Mouse (Mus musculus) erythroblast, embryonic 14.5 days (primary cell): ENCODE results near the gene Hsfy2. TPM values are rescaled to one million over a fixed set of nuclear protein-coding genes. Genes with fewer than 3 reads are reported as not detected.

ENCODE experiments used
- H3K27me3 ChIP-seq: 2 replicates; pipeline ENCODE4 v1.6.1; 2012; ENCODE audit warnings: inconsistent platforms; ENCODE audit not compliant: control insufficient read depth
- H3K36me3 ChIP-seq: 2 replicates; pipeline ENCODE4 v1.6.1; 2012; ENCODE audit warnings: mild to moderate bottlenecking, inconsistent platforms; ENCODE audit not compliant: control insufficient read depth
- H3K4me1 ChIP-seq: 2 replicates; pipeline ENCODE4 v1.6.1; 2012; ENCODE audit warnings: inconsistent platforms; ENCODE audit not compliant: control insufficient read depth
- H3K4me3 ChIP-seq: replicated peaks from 2 replicates; pipeline ENCODE3; 2012; ENCODE audit warnings: moderate library complexity, mild to moderate bottlenecking, inconsistent platforms
- H3K9me3 ChIP-seq: 2 replicates; pipeline ENCODE4 v1.6.1; 2012; ENCODE audit warnings: low read length, inconsistent platforms, mixed read lengths; ENCODE audit not compliant: control insufficient read depth
- GATA1 ChIP-seq: IDR thresholded peaks from 2 replicates; pipeline ENCODE4 v1.6.1; 2012; ENCODE audit warnings: low read length, inconsistent platforms, mixed read lengths
- TAL1 ChIP-seq: IDR thresholded peaks from 3 replicates; pipeline ENCODE4 v1.6.1; 2012; ENCODE audit warnings: low read length, inconsistent platforms, mixed read lengths
- polyA plus RNA-seq: library from polyadenylated mRNA; stranded (reverse); fragments of >175 nt; gene quantifications from 2 replicates; pipeline ENCODE4 v1.2.3, GENCODE M21; 2012

Hsfy2 gene
- polyA plus RNA-seq: not detected in 2 replicates

DNA sequence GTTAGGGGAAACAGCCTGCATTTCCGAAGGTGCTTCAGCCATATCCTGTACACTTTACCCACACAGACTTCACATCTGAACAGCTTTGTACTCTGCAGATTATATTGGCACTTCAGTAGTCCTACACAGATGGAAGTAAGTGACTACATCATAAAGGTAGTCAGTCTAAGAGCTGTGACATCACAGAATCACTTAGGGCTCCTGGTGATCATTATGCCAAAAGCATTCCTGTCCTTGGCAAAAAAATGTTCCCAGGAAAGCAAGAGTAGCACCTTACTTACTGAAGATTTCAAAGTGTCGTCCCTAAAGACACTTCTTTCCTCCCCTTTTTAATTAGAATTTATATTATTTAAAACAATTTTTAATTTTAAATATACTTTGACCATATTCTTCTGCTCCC is at the start of gene Hsfy2:
Gene Hsfy2, minus strand, starts transcription at position 101 of the 400 bp plus-strand sequence.
- H3K4me3 ChIP-seq: no peak within 1 kb of the TSS
- H3K9me3 ChIP-seq: peaks cover 3% of the 10 kb centered on the region; the same call in 1 of the 2 replicates
- H3K36me3 ChIP-seq: no peaks in the 10 kb centered on the region
- TF ChIP-seq TAL1: no peak
- TF ChIP-seq GATA1: no peak
- no peaks in the 10 kb centered on the region for H3K27me3 ChIP-seq
- H3K4me1 ChIP-seq: no peaks in the 10 kb centered on the region

DNA sequence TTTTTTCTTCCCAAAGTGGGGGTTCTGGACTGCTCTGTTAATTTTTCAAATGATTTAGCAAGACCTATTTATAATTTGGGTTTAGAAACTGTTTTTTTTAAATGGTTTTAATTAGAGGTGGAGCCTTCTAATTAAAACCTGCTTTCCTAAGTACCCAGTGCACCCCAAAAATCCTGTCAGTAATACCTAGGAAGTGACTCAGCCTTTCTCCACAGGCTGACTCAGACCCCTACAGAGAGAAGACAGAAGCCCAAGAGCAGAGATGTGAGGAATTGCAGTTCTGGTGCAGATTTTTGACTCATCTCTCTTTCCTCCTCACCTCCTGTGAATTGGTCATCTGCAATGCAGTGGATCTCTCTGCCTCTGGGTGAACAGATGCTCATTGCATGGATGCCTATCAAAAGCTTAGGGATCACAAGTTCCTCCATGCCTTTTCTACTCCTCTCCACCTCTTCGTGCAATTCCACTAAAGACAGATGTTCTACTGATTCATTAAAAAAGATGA is 47.9 kb upstream of the Hsfy2 start:
- Histone ChIP-seq H3K27me3 (no peaks in the 10 kb centered on the region), H3K9me3 (no peaks in the 10 kb centered on the region), H3K36me3 (no peaks in the 10 kb centered on the region), H3K4me1 (no peaks in the 10 kb centered on the region), H3K4me3 (no peak overlapping the region)
- no peak for TF ChIP-seq TAL1
- TF ChIP-seq GATA1: no peak

GRCm38 (mm10) chr1:56684512-56684911 is 47.3 kb upstream of the Hsfy2 start:
- Histone ChIP-seq H3K27me3 (no peaks in the 10 kb centered on the region), H3K4me3 (no peak overlapping the region), H3K4me1 (no peaks in the 10 kb centered on the region), H3K9me3 (no peaks in the 10 kb centered on the region), H3K36me3 (no peaks in the 10 kb centered on the region)
- TF ChIP-seq GATA1: no peak
- TF ChIP-seq TAL1: no peak

- Histone ChIP-seq H3K27me3 (no peaks in the 10 kb centered on the region), H3K9me3 (no peaks in the 10 kb centered on the region), H3K4me1 (no peaks in the 10 kb centered on the region), H3K4me3 (no peak overlapping the region), H3K36me3 (no peaks in the 10 kb centered on the region)
- TF ChIP-seq TAL1 (no peak), GATA1 (no peak)
Observed at GRCm38 (mm10) chr1:56681258-56681657, 44.0 kb upstream of the Hsfy2 start.

DNA sequence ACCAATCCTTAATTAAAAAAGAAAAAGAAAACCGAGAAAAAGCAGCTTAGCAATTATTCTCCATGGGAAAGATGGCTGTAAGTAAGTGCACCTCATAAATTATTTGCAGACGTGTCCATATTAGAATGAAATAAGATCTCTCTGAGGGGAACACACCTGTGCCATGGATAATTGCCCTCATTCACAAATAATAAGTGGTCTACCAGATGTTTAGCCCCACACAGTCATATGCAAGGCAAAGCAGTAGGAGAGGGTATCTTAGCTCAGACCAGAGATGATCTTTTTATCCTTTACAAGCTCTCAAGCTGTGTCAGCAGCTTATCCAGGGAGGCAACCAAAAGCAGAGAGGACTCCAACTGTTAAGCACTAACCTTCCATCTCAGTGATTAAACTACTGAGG is 38.0 kb upstream of the Hsfy2 start:
- TF ChIP-seq GATA1 (no peak), TAL1 (no peak)
- Histone ChIP-seq H3K9me3 (0 out of 2 replicates have a peak, but pooled peaks cover 5% of the 10 kb centered on the region), H3K4me1 (no peaks in the 10 kb centered on the region), H3K36me3 (no peaks in the 10 kb centered on the region), H3K27me3 (no peaks in the 10 kb centered on the region), H3K4me3 (no peak overlapping the region)

- no peaks in the 10 kb centered on the region for H3K36me3 ChIP-seq
- no peak overlapping the region for H3K4me3 ChIP-seq
- H3K4me1 ChIP-seq: no peaks in the 10 kb centered on the region
- no peak for TF ChIP-seq GATA1
- no peak for TF ChIP-seq TAL1
- H3K9me3 ChIP-seq: 0 out of 2 replicates have a peak, but pooled peaks cover 5% of the 10 kb centered on the region
- no peaks in the 10 kb centered on the region for H3K27me3 ChIP-seq
Observed at GRCm38 (mm10) chr1:56674601-56675000, 37.4 kb upstream of the Hsfy2 start.

GRCm38 (mm10) chr1:56671241-56671945 is 34.2 kb upstream of the Hsfy2 start:
- no peaks in the 10 kb centered on the region for H3K36me3 ChIP-seq
- TF ChIP-seq TAL1: no peak
- no peak for TF ChIP-seq GATA1
- H3K4me3 ChIP-seq: no peak overlapping the region
- no peaks in the 10 kb centered on the region for H3K27me3 ChIP-seq
- 0 out of 2 replicates have a peak, but pooled peaks cover 5% of the 10 kb centered on the region for H3K9me3 ChIP-seq
- H3K4me1 ChIP-seq: no peaks in the 10 kb centered on the region

GRCm38 (mm10) chr1:56670509-56670908 is 33.3 kb upstream of the Hsfy2 start:
- no peaks in the 10 kb centered on the region for H3K4me1 ChIP-seq
- no peak overlapping the region for H3K4me3 ChIP-seq
- H3K27me3 ChIP-seq: no peaks in the 10 kb centered on the region
- no peaks in the 10 kb centered on the region for H3K36me3 ChIP-seq
- H3K9me3 ChIP-seq: no peaks in the 10 kb centered on the region
- TF ChIP-seq TAL1: no peak
- no peak for TF ChIP-seq GATA1

- H3K4me1 ChIP-seq: no peaks in the 10 kb centered on the region
- no peaks in the 10 kb centered on the region for H3K27me3 ChIP-seq
- H3K9me3 ChIP-seq: no peaks in the 10 kb centered on the region; the same call in 1 of the 2 replicates
- no peaks in the 10 kb centered on the region for H3K36me3 ChIP-seq
- H3K4me3 ChIP-seq: no peak overlapping the region
- no peak for TF ChIP-seq TAL1
- TF ChIP-seq GATA1: no peak
Observed at GRCm38 (mm10) chr1:56664606-56665005, 27.4 kb upstream of the Hsfy2 start.
